Mouse (Mus musculus) midbrain, embryonic 12.5 days (tissue): Measurements from ENCODE around the gene Gm11084. TPM values are rescaled to one million over a fixed set of nuclear protein-coding genes. Genes with fewer than 3 reads are reported as not detected.

ENCODE experiments used
- ATAC-seq: fragments of 200-750 bp; cut with Nextera tagmentation; 2 replicates; pipeline ENCODE4 v1.8.0; 2017; ENCODE audit warnings: low read depth, moderate TSS enrichment, moderate library complexity; ENCODE audit not compliant: low FRiP score
- H3K27ac ChIP-seq: fragments of 300-500 bp; sonication (generic); replicated peaks from 2 replicates; pipeline ENCODE4 v1.5.1; 2016; ENCODE audit warnings: mild to moderate bottlenecking
- H3K27me3 ChIP-seq: fragments of 300-500 bp; sonication (generic); 2 replicates; pipeline ENCODE4 v1.6.1; 2016; ENCODE audit warnings: mild to moderate bottlenecking
- H3K36me3 ChIP-seq: fragments of 300-500 bp; sonication (generic); 2 replicates; pipeline ENCODE4 v1.6.1; 2016
- H3K4me1 ChIP-seq: fragments of 300-500 bp; sonication (generic); 2 replicates; pipeline ENCODE4 v1.6.1; 2016
- H3K4me2 ChIP-seq: fragments of 300-500 bp; sonication (generic); replicated peaks from 2 replicates; pipeline ENCODE4 v1.6.1; 2016; ENCODE audit warnings: mild to moderate bottlenecking, moderate library complexity
- H3K4me3 ChIP-seq: fragments of 300-500 bp; sonication (generic); 2 replicates; pipeline ENCODE4 v1.5.1; 2016; ENCODE audit warnings: mild to moderate bottlenecking
- H3K9ac ChIP-seq: fragments of 300-500 bp; sonication (generic); replicated peaks from 2 replicates; pipeline ENCODE4 v1.6.1; 2016; ENCODE audit warnings: mild to moderate bottlenecking, moderate library complexity
- H3K9me3 ChIP-seq: fragments of 300-500 bp; sonication (generic); 2 replicates; pipeline ENCODE4 v1.6.1; 2016; ENCODE audit warnings: mild to moderate bottlenecking
- WGBS: fragments of 180-500 bp; shearing (Covaris S2); methylation state at CpG from one replicate; pipeline ENCODE4 v1.1.7; 2016; 5-methylcytosine and 5-hydroxymethylcytosine counted together
- polyA plus RNA-seq: library from polyadenylated mRNA; unstranded; fragments of >200 nt; fragmentation: Nextera tagmentation; extraction: Ambion mirVana; gene quantifications from 2 replicates; pipeline ENCODE4 v1.2.1, GENCODE M21; 2016

Gene Gm11084
- polyA plus RNA-seq, 1 experiment from 2014 or later, result not detected

DNA sequence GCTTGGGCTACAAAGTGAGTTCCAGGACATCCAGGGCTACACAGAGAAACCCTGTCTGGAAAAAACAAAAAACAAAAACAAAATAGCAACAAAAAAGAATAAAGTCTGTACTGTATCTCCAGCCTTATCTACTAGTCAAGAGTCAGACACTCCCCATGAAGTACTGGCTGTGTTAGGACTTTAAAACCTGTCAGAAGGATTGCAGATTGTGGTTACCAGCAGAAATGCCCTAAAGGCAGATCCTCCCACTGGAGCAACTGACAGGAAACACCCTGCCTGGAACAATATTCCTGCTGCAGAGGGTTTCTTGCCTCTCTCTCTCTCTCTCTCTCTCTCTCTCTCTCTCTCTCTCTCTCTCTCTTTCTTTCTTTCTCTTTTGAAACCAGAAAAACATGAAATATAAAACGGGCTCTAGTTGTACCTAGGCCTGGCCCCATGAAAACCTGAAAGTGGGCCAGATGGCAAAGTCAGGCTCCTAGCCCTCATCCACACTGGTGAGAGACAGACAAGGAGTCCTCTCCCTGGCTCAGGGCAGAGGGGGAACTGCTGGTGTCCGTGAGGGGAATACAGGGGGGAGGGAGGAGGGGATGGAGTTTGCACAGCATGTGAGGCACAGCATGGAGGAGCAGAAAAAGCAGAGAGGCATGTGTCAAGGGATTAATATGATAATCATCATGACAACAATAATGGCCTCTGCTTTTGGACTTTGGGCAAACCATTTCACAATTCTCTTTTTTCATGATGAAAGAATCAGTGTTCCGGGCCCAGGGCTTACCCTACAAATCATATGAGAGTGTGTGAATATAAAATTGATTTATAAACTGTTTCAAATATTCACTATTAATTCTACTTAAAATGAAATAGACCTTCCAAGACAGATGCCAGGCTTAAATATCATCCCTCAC lies 19.3 kb upstream of the Gm11084 start:
- Histone ChIP-seq H3K4me3 (no peak overlapping the region), H3K4me2 (no peak overlapping the region), H3K27ac (peak overlapping the region; percentile 54), H3K27me3 (no peaks in the 10 kb centered on the region), H3K9me3 (peaks cover 10% of the 10 kb centered on the region), H3K9ac (0 out of 2 replicates have a peak overlapping the region, but pooled peaks have one; percentile 20), H3K4me1 (peaks cover 24% of the 10 kb centered on the region), H3K36me3 (no peaks in the 10 kb centered on the region)
- peak; percentile 60; the same call in 1 of the 2 replicates for ATAC-seq
- 51% methylated on average over 3 of the region's 3 CpGs for WGBS

DNA sequence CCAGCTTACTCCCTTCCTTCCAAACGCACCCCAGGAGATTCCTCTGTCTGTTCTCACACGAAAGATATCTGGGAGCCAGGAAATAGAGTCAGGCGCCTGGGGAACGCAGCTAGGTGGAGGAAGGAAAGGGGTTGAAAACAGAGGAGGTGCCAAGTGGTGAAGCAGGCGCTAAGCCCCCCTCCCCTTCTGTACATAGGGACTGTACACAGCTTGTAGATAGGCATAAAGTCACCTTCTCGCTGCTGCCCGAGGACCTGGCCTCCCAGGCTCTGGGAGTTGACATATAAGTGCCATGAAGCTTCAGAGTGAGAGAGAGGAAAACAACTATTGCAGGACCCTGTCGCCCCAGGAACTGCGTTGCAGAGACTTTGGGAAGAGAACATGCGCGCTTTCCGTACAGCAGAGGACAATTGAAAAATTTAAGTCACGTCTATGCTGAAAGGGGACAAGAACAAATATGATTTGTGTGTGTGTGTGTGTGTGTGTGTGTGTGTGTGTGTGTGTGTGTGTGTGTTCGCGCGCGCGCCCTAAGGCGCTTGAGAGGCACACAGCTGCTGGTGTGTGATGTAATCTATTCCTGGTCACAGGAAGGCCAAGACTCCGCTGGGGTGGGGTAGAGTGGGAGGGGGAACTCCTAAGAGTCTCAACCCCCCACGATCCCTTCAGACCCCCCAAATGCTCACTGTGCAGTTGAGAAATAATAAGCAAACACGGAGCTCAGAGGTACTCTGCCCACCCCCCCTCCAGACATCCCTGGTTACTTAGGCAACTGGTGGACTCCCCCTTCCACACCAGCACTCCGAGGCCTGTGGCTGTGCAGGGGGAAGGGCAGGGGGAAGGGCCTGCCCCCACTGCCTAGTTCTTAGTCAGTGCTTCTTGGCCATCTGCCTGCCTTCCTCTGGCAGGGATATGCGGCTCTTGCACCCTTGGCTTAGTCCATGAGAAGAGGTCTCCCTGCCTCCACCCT lies 17.5 kb upstream of the Gm11084 start:
- no peaks in the 10 kb centered on the region for H3K27me3 ChIP-seq
- no peaks in the 10 kb centered on the region for H3K36me3 ChIP-seq
- peak overlapping the region; percentile 32 for H3K4me2 ChIP-seq
- H3K9ac ChIP-seq, result no peak overlapping the region
- WGBS, result 29% methylated on average over 18 of the region's 24 CpGs
- no peaks in the 10 kb centered on the region for H3K9me3 ChIP-seq
- ATAC-seq, result peak; percentile 85
- H3K4me1 ChIP-seq, result peaks cover 24% of the 10 kb centered on the region
- peak overlapping the region; percentile 5 for H3K27ac ChIP-seq
- H3K4me3 ChIP-seq, result no peak overlapping the region

DNA sequence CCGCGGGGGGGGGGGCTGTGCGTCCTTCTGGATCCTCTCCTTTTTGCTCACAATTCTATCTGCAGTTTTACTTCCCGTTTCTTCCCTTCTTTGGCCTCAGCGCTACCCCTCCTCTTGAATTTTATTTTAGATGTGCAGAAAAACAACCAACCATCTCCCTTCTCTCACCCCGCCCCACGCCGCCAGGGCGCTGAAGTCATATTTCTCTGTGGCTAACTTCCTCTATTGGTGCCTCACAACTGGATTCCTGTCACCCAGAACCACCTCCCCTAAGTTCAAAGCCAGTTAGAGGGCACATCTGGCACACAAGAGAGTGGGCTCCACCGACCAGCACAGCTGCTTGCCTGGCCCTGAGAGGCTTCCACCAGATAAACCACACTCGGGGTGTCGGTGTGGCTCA lies 16.5 kb upstream of the Gm11084 start:
- no peaks in the 10 kb centered on the region for H3K27me3 ChIP-seq
- H3K4me2 ChIP-seq, result no peak overlapping the region
- H3K4me1 ChIP-seq, result peaks cover 24% of the 10 kb centered on the region
- no peak for ATAC-seq
- H3K27ac ChIP-seq, result peak overlapping the region; percentile 5; the same call in 1 of the 2 replicates
- no peak overlapping the region for H3K4me3 ChIP-seq
- H3K9me3 ChIP-seq, result no peaks in the 10 kb centered on the region
- no peak overlapping the region for H3K9ac ChIP-seq
- H3K36me3 ChIP-seq, result no peaks in the 10 kb centered on the region
- WGBS, result 78% methylated on average over 9 of the region's 12 CpGs

DNA sequence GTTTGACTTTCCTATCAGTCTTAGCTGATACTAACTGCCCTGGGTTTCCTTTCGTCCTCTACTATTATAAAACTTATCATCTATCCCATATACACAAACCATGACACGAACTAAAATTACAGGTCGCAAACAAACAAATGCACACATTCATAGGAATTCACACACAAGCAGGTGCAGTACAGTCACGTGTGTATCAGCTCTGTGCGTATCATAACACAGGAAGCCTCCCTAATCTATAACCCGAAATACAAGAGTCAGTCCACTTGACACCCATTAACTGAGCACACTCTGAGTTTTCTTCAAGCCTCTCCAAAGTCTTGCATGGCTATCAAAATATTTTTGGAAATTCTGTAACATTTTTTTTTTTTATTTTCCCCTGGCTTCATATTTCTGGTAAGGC lies 15.9 kb upstream of the Gm11084 start:
- Histone ChIP-seq H3K36me3 (no peaks in the 10 kb centered on the region), H3K27ac (no peak overlapping the region), H3K4me3 (no peak overlapping the region), H3K4me1 (peaks cover 24% of the 10 kb centered on the region), H3K9me3 (no peaks in the 10 kb centered on the region), H3K9ac (no peak overlapping the region), H3K4me2 (no peak overlapping the region), H3K27me3 (no peaks in the 10 kb centered on the region)
- no peak for ATAC-seq
- 91% methylated on average over 6 of the region's 6 CpGs for WGBS

DNA sequence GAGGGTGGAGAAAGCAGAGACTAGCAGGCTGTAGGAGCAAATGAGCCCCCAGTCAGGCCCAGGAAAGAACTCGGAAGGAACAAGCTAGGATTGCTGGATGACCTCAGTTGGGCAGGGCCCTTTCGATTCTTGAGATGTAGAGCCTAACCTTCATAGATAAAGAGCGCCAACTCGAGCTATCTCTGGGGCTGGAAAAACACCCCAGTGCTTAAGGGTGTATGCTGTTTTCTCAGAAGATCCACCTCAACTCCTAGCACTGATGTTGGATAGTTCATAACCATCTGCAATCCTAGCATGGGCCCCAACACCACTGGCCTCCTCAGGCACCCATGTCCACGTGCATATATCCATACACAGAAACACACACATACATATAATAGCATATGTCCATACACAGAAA lies 15.5 kb upstream of the Gm11084 start:
- Histone ChIP-seq H3K9me3 (no peaks in the 10 kb centered on the region), H3K27ac (no peak overlapping the region), H3K36me3 (no peaks in the 10 kb centered on the region), H3K27me3 (no peaks in the 10 kb centered on the region), H3K4me3 (no peak overlapping the region), H3K4me1 (peaks cover 24% of the 10 kb centered on the region), H3K9ac (no peak overlapping the region), H3K4me2 (no peak overlapping the region)
- 95% methylated on average over 5 of the region's 5 CpGs for WGBS
- ATAC-seq, result no peak

DNA sequence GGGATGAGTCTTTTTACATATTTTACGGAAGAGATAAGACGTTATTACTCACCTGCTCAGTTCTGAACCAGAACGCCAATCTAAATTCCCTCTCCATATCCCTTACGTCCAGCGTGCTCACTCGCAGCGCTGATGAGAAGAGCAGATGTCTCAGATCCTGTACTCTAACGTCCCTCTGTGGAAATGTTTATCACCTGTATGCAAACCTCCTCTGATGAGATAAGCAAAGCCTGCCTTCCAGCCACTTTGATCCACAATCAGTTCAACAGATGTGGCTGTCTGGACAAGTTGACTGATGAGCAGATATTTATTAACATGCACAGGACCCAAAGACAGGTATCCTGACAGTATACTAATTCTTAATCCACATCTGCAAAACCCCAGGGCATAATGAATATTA lies 13.7 kb upstream of the Gm11084 start:
- WGBS, result 87% methylated on average over 8 of the region's 8 CpGs
- no peak overlapping the region for H3K4me3 ChIP-seq
- no peak overlapping the region for H3K9ac ChIP-seq

DNA sequence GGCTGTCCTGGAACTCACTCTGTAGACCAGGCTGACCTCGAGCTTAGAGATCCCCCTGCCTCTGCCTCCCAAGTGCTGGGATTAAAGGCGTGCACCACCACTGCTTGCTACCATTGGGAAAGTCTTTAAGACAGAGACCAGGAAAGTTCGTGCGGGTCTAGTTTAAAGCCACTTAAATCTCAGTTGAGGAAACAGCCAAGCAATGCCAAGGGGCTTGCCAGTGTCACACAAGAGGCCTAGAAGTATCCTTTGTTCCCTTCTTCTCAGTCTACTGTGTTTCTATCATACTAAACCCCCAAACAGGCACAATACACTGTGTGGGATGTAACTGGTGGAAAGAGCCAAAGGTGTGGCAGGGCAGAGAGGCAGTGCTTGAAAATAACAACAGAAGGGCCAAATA lies 11.1 kb upstream of the Gm11084 start:
- Histone ChIP-seq H3K9ac (no peak overlapping the region), H3K36me3 (no peaks in the 10 kb centered on the region), H3K4me3 (no peak overlapping the region), H3K27ac (no peak overlapping the region), H3K4me2 (no peak overlapping the region), H3K4me1 (peaks cover 9% of the 10 kb centered on the region), H3K27me3 (no peaks in the 10 kb centered on the region), H3K9me3 (no peaks in the 10 kb centered on the region)
- WGBS, result 95% methylated on average over 4 of the region's 4 CpGs
- no peak for ATAC-seq

More for the DNA sequence above, 13.7 kb upstream of the Gm11084 start:
- Histone ChIP-seq H3K9me3 (no peaks in the 10 kb centered on the region), H3K4me2 (no peak overlapping the region), H3K4me1 (peaks cover 25% of the 10 kb centered on the region), H3K27ac (no peak overlapping the region), H3K27me3 (no peaks in the 10 kb centered on the region), H3K36me3 (no peaks in the 10 kb centered on the region)
- no peak for ATAC-seq

DNA sequence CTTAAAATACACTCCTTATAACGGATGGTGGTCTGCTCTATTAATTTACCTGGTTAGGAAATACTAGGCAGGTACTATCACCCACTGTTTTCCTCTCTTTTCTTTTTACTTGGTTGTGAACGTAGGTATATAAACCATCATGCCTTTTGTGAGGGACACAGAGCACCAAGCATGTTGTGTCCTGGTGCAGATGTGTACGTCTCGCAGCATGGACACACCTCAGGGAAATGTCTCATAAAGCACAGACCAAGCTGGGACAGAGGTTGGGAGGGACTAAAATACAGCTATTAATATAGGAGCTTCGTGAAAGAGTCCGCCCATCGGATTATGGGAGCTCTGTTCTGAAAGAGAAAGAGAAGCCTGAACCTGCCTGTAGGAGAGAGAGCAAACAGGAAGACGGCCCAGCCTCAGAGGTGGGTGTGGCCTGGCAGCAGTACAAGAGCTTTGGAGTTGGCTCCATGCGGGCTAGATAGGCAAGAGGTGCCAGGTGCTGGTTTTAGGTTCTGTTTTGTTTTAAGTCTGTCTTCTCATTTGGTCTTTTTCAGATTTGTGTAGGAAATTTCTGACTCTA lies 10.4 kb upstream of the Gm11084 start:
- H3K9me3 ChIP-seq, result no peaks in the 10 kb centered on the region
- no peak overlapping the region for H3K27ac ChIP-seq
- WGBS, result 69% methylated on average over 9 of the region's 9 CpGs
- no peak overlapping the region for H3K9ac ChIP-seq
- no peak overlapping the region for H3K4me3 ChIP-seq
- peaks cover 9% of the 10 kb centered on the region for H3K4me1 ChIP-seq
- no peaks in the 10 kb centered on the region for H3K36me3 ChIP-seq
- no peak for ATAC-seq
- no peak overlapping the region for H3K4me2 ChIP-seq
- H3K27me3 ChIP-seq, result no peaks in the 10 kb centered on the region

DNA sequence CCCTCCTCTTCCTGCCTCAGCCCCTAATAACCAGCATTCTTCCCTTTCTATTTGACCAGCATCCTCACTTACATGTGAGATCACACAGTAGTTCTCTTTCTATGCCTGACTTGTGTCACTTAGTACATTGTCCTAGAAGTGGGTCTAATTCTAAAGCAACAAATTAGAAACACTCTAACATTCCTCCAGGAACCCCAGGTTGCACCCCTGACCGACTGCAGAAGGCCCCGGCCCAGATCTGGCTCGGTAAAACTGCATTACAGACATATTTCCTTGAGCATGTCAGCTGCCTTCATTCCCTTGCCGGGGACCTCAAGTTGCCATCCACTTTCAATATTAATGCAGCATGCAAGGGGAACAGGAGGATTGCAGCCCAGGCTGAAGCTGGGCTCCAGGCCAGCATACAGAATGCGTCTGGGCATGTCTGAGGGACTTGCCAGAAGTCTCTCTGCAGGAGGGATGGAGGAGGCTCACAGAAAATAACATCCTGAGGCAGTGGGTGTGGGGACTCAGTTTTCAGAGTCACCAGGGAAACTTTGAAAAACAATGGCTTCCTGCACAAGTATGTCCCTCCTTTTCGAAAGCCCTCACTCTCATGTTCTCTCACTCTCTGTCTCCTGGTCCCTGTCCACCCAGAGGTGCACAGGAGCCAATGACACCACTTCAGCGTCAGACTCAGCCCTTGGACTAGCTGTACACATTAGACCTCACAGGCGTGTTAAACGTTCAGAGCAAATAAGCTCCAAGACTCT lies 9.0 kb upstream of the Gm11084 start:
- Histone ChIP-seq H3K27me3 (no peaks in the 10 kb centered on the region), H3K36me3 (no peaks in the 10 kb centered on the region), H3K4me1 (peaks cover 9% of the 10 kb centered on the region), H3K27ac (peak overlapping the region; percentile 27), H3K4me3 (no peak overlapping the region), H3K9me3 (no peaks in the 10 kb centered on the region), H3K4me2 (no peak overlapping the region), H3K9ac (no peak overlapping the region)
- WGBS, result 55% methylated on average over 9 of the region's 9 CpGs
- no peak for ATAC-seq

DNA sequence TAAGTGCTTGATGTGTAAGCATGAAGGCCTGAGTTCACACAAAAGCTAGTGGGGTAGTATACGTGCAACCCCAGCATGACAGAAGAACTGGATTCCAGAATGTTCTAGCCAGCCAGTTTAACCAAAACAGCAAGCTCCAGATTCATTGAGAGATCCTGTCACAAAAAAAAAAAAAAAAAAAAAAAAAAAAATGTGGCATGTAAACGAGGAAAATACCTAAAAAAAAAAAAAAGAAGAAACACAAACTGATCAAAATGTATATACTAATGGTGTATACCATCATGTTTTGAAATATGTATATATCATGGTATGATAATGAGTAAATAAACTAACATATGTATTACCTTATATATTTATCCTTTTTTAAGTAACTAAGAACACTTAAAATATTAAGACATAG lies 7.6 kb upstream of the Gm11084 start:
- WGBS, result 55% methylated on average over 2 of the region's 2 CpGs
- no peak for ATAC-seq
- Histone ChIP-seq H3K9me3 (no peaks in the 10 kb centered on the region), H3K4me1 (peaks cover 9% of the 10 kb centered on the region), H3K36me3 (no peaks in the 10 kb centered on the region), H3K27me3 (no peaks in the 10 kb centered on the region), H3K9ac (no peak overlapping the region), H3K27ac (no peak overlapping the region), H3K4me2 (no peak overlapping the region), H3K4me3 (no peak overlapping the region)

DNA sequence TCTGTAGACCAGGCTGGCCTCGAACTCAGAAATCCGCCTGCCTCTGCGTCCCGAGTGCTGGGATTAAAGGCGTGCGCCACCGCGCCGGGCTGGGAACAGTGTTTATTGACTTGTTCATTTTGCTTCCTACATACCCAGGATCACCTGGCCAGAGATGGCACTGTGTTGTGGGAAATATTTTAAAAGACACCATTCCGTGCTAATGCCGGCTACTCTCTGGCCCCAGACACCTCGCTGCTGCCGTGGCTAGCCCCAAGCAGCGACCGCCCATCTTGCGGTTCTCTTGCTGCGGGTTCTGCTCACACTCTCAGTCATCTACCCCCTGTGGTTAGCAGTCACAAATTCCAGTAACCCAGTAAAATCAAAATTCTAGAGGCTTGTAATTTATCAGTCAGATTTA lies 6.0 kb upstream of the Gm11084 start:
- Histone ChIP-seq H3K4me1 (peaks cover 9% of the 10 kb centered on the region), H3K27me3 (no peaks in the 10 kb centered on the region), H3K27ac (no peak overlapping the region), H3K36me3 (no peaks in the 10 kb centered on the region), H3K4me2 (no peak overlapping the region), H3K9me3 (no peaks in the 10 kb centered on the region), H3K4me3 (no peak overlapping the region), H3K9ac (no peak overlapping the region)
- WGBS, result 95% methylated on average over 17 of the region's 17 CpGs
- no peak for ATAC-seq
